Mouse (Mus musculus) midbrain, embryonic 14.5 days (tissue): Measurements from ENCODE around the gene Phb2. TPM values are rescaled to one million over a fixed set of nuclear protein-coding genes. Genes with fewer than 3 reads are reported as not detected.

Experiments used
- ATAC-seq: fragments of 200-750 bp; cut with Nextera tagmentation; 2 replicates; pipeline ENCODE4 v1.8.0; 2017; ENCODE audit warnings: moderate number of reproducible peaks, moderate library complexity; ENCODE audit not compliant: low FRiP score, low TSS enrichment
- DNase-seq: peaks from one replicate; pipeline ENCODE4 v3.0.0-alpha.2; 2015
- H3K27ac ChIP-seq: fragments of 300-500 bp; sonication (generic); replicated peaks from 2 replicates; pipeline ENCODE4 v1.5.1; 2014; ENCODE audit warnings: mild to moderate bottlenecking, low read depth, low read length, moderate library complexity
- H3K27me3 ChIP-seq: fragments of 300-500 bp; sonication (generic); 2 replicates; pipeline ENCODE4 v1.6.1; 2014; ENCODE audit warnings: low read length, control low read depth, mixed read lengths; ENCODE audit not compliant: control insufficient read depth, insufficient read depth
- H3K36me3 ChIP-seq: fragments of 300-500 bp; sonication (generic); 2 replicates; pipeline ENCODE4 v1.6.1; 2014; ENCODE audit warnings: low read length, control low read depth; ENCODE audit not compliant: control insufficient read depth, insufficient read depth
- H3K4me1 ChIP-seq: fragments of 300-500 bp; sonication (generic); 2 replicates; pipeline ENCODE4 v1.6.1; 2014; ENCODE audit warnings: mild to moderate bottlenecking, antibody characterized with exemption, low read length, control low read depth; ENCODE audit not compliant: control insufficient read depth, insufficient read depth
- H3K4me2 ChIP-seq: fragments of 300-500 bp; sonication (generic); 2 replicates; pipeline ENCODE4 v1.6.1; 2014; ENCODE audit warnings: mild to moderate bottlenecking, low read length, moderate library complexity
- H3K4me3 ChIP-seq: fragments of 300-500 bp; sonication (generic); replicated peaks from 2 replicates; pipeline ENCODE4 v1.5.1; 2014; ENCODE audit warnings: low read depth, low read length
- H3K9ac ChIP-seq: fragments of 300-500 bp; sonication (generic); replicated peaks from 2 replicates; pipeline ENCODE4 v1.6.1; 2014; ENCODE audit warnings: mild to moderate bottlenecking, low read length, moderate library complexity
- H3K9me3 ChIP-seq: fragments of 300-500 bp; sonication (generic); 2 replicates; pipeline ENCODE4 v1.6.1; 2016; ENCODE audit warnings: low read length, control low read depth, mixed read lengths; ENCODE audit not compliant: control insufficient read depth
- WGBS: fragments of 180-500 bp; shearing (Covaris S2); extraction: QIAGEN DNeasy Blood & Tissue Kit; methylation state at CpG from one replicate; pipeline ENCODE4 v1.1.7; 2014; 5-methylcytosine and 5-hydroxymethylcytosine counted together
- polyA plus RNA-seq: library from polyadenylated mRNA; unstranded; fragments of >200 nt; fragmentation: Nextera tagmentation; extraction: Ambion mirVana; gene quantifications from 2 replicates; pipeline ENCODE4 v1.2.1, GENCODE M21; 2014

The Phb2 gene
- polyA plus RNA-seq, 1 experiment from 2014 or later = 250 TPM

- no peaks in the 10 kb centered on the region for H3K27me3 ChIP-seq
- no peak for ATAC-seq
Measured at GRCm38 (mm10) chr6:124712918-124713317, 782 bp downstream of the Phb2 start.

GRCm38 (mm10) chr6:124716864-124717490 lies 4.8 kb downstream of the Phb2 start:
- H3K9me3 ChIP-seq = no peaks in the 10 kb centered on the region
- H3K4me1 ChIP-seq = peaks cover 10% of the 10 kb centered on the region
- 62% methylated on average over 20 of the region's 20 CpGs for WGBS
- no peaks in the 10 kb centered on the region for H3K27me3 ChIP-seq
- no peak overlapping the region for H3K9ac ChIP-seq
- ATAC-seq = no peak
- no peak overlapping the region for H3K4me3 ChIP-seq
- peaks cover 42% of the 10 kb centered on the region for H3K36me3 ChIP-seq
- no peak overlapping the region for H3K27ac ChIP-seq
- peak; percentile 81 for DNase-seq
- H3K4me2 ChIP-seq = no peak overlapping the region

More at GRCm38 (mm10) chr6:124712918-124713317, 782 bp downstream of the Phb2 start:
- no peak for DNase-seq
- peak overlapping the region; percentile 94 for H3K4me3 ChIP-seq
- H3K27ac ChIP-seq = no peak overlapping the region
- H3K4me2 ChIP-seq = peak overlapping the region; percentile 66
- WGBS = 23% methylated on average over 11 of the region's 11 CpGs
- H3K9ac ChIP-seq = peak overlapping the region; percentile 90
- peaks cover 28% of the 10 kb centered on the region for H3K4me1 ChIP-seq
- H3K36me3 ChIP-seq = peaks cover 49% of the 10 kb centered on the region
- H3K9me3 ChIP-seq = no peaks in the 10 kb centered on the region

- Histone ChIP-seq H3K27me3 (no peaks in the 10 kb centered on the region), H3K9me3 (no peaks in the 10 kb centered on the region), H3K4me1 (peaks cover 8% of the 10 kb centered on the region), H3K27ac (no peak overlapping the region), H3K36me3 (peaks cover 42% of the 10 kb centered on the region), H3K4me2 (no peak overlapping the region), H3K9ac (no peak overlapping the region), H3K4me3 (no peak overlapping the region)
- 89% methylated on average over 13 of the region's 13 CpGs for WGBS
- no peak for DNase-seq
- no peak for ATAC-seq
Measured at GRCm38 (mm10) chr6:124717968-124718367, 5.8 kb downstream of the Phb2 start.

GRCm38 (mm10) chr6:124718703-124719102 lies 6.6 kb downstream of the Phb2 start:
- no peak for ATAC-seq
- no peak for DNase-seq
- H3K9ac ChIP-seq = no peak overlapping the region
- no peak overlapping the region for H3K4me2 ChIP-seq
- H3K4me1 ChIP-seq = peaks cover under 1% of the 10 kb centered on the region; the same call in 1 of the 2 replicates
- no peak overlapping the region for H3K4me3 ChIP-seq
- no peak overlapping the region for H3K27ac ChIP-seq
- no peaks in the 10 kb centered on the region for H3K9me3 ChIP-seq
- WGBS = 60% methylated on average over 16 of the region's 16 CpGs
- peaks cover 41% of the 10 kb centered on the region for H3K36me3 ChIP-seq
- H3K27me3 ChIP-seq = no peaks in the 10 kb centered on the region

- ATAC-seq = no peak
- 80% methylated on average over 7 of the region's 7 CpGs for whole genome bisulfite sequencing
- H3K4me1 ChIP-seq = no peaks in the 10 kb centered on the region
- DNase-seq = no peak
- no peak overlapping the region for H3K4me2 ChIP-seq
- H3K27ac ChIP-seq = no peak overlapping the region
- H3K36me3 ChIP-seq = peaks cover 33% of the 10 kb centered on the region
- no peaks in the 10 kb centered on the region for H3K9me3 ChIP-seq
- no peaks in the 10 kb centered on the region for H3K27me3 ChIP-seq
- H3K9ac ChIP-seq = no peak overlapping the region; the same call in 1 of the 2 replicates
- H3K4me3 ChIP-seq = no peak overlapping the region
Measured at GRCm38 (mm10) chr6:124719354-124719978, 7.3 kb downstream of the Phb2 start.

- H3K4me2 ChIP-seq = no peak overlapping the region
- H3K27ac ChIP-seq = no peak overlapping the region
- H3K4me3 ChIP-seq = no peak overlapping the region
- WGBS = 71% methylated on average over 11 of the region's 11 CpGs
- no peak for ATAC-seq
- H3K4me1 ChIP-seq = no peaks in the 10 kb centered on the region
- H3K9ac ChIP-seq = no peak overlapping the region
- no peak for DNase-seq
- no peaks in the 10 kb centered on the region for H3K9me3 ChIP-seq
- H3K36me3 ChIP-seq = peaks cover 20% of the 10 kb centered on the region
- H3K27me3 ChIP-seq = no peaks in the 10 kb centered on the region
Measured at GRCm38 (mm10) chr6:124720904-124721303, 8.8 kb downstream of the Phb2 start.

GRCm38 (mm10) chr6:124722876-124723473 lies 10.8 kb downstream of the Phb2 start:
- no peak for DNase-seq
- Histone ChIP-seq H3K4me2 (no peak overlapping the region), H3K9me3 (no peaks in the 10 kb centered on the region), H3K27me3 (no peaks in the 10 kb centered on the region), H3K27ac (no peak overlapping the region), H3K9ac (no peak overlapping the region), H3K36me3 (no peaks in the 10 kb centered on the region; the same call in 1 of the 2 replicates), H3K4me3 (no peak overlapping the region), H3K4me1 (no peaks in the 10 kb centered on the region)
- WGBS = 85% methylated on average over 6 of the region's 6 CpGs
- ATAC-seq = no peak

GRCm38 (mm10) chr6:124723541-124723940 lies 11.4 kb downstream of the Phb2 start:
- DNase-seq (no peak), ATAC-seq (no peak)
- Histone ChIP-seq H3K27ac (no peak overlapping the region), H3K4me2 (no peak overlapping the region), H3K36me3 (no peaks in the 10 kb centered on the region), H3K4me3 (no peak overlapping the region), H3K9me3 (no peaks in the 10 kb centered on the region), H3K9ac (no peak overlapping the region), H3K27me3 (no peaks in the 10 kb centered on the region), H3K4me1 (no peaks in the 10 kb centered on the region)
- 82% methylated on average over 8 of the region's 8 CpGs for WGBS
